Mouse (Mus musculus) thymus, postnatal 25 days (tissue): ENCODE data around the gene Abca15.
"Not testable (repeated sequence)": the region's sequence is repeated elsewhere in the genome, so short reads cannot be mapped to it uniquely, and the experiment has no call there.

Source experiments
- DNase-seq: peaks from one replicate; pipeline ENCODE4 v3.0.0; 2022

Abca15 gene

DNA sequence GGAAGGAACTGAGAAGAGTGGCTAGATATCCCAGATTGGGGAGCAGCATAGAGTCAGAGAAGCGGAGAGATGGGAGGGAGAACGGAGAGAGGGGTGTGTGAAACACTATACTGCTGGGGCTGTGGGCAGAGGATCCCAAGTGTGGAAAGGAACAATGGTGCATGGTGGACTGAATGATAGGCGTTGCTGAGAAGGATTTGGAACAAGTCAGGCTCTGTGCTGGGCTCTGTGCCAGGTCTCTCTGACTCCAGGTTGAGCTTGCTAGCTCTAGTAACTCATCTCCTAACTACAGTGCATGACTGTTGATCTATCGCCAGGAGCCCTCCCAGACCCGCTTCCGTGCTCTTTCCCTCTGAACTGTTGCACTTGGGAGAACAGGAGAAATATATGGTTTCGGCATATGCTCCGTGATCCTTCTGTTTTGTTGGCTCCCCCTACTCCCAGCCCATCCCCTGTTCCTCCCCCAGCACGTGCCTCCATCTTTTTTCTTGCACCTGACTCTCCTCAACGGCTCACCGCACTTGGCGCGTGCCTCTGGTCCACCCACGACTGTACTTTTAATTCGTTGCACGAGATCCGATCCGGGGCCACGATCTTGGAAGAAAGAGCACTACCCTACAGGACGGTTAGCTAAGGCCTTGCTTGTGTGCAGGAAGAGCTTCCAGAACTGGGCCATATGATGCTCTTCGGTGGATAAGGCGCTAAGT, at the start of gene Abca15:
Abca15 (plus strand) TSS at position 584 of the 707 bp plus-strand sequence.
- no peak for DNase-seq

GRCm38 (mm10) chr7:120285286-120285685, 43.2 kb upstream of the Abca15 start:
- no peak for DNase-seq

DNA sequence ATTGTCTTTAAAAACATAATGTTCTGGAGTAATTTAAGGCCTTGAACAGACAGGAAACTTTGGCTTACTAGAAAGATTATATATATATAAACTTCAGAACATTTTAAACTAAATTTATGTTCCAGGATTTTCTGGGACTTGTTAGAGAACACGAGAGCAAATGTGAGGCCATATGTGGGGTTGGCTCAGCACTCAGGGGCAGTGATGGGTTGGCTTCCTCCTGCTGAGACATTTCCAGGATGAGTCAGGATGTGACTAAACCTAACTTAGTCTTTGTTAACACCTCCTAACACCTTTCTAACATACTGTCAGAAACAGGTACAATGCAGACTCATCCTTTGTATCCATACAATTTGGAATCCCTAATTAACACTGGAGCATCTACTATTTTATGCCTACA, 12.4 kb upstream of the Abca15 start:
- no peak for DNase-seq

- DNase-seq, result no peak
These were observed 5.5 kb upstream of the Abca15 start for GRCm38 (mm10) chr7:120322963-120323362.

GRCm38 (mm10) chr7:120325911-120326310, 2.6 kb upstream of the Abca15 start:
- not testable (repeated sequence) for DNase-seq

DNA sequence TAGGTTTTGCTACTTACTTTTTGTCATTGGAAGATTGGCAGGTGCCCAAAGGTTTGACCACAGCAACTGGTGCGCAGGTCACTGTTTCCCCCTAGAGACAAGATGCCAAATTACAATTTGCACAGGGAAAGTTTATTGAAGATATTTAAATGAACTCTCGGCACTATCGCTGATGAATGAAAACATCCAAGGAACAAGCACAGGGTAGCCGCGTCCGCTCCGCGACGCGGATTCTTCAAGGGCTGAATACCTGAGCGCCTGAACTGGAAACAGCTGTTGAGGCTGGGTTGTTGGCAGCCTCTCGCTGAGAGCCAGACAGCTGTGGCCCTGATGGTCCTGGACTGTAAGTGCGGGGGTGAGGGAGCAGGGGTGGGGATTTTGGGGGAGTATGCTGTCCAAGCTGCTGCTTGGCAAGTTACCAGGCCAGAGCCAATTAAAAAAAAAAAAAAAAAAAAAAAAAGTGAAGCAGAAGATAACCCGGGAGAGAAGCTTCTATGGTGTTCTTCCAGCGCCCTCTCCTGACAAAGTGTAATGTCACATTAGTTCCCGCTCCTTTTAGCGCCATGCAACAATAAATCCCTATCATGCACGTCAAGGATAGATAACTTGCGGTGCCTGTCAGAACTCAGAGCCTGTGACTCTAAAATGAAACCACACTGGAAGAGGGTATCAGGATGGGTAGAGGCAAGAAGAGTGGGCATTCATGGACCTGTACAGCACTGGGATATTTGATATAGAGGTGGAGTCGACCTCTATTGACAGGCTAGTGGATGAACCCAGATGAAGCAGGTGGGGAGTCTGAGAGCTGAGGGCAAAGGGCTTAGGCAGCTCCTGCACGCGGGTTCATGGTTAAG, 1.0 kb upstream of the Abca15 start:
- no peak for DNase-seq

GRCm38 (mm10) chr7:120361159-120361558, 32.7 kb downstream of the Abca15 start:
- no peak for DNase-seq

DNA sequence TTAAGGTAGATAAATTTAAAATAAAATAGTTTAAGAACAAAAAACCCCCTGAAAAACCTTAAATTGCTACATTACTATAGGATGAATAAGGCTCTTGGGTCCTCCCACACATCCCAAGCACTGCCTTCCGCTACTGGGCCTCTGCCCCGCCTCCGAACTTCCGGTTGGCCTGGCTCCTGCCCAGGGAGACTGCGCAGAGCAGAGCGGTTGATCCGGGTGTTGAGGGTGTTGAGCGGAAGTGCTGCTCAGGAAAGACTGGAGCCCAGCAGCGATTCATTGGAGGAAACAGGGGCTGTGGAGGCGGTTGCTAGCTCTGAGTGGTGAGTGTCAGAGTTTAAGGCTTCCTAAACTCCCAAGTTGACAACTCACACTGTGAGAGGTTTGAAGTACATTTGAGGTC, 81.0 kb downstream of the Abca15 start, which contains the start of gene Abca16:
Abca16 (plus strand) TSS at position 201 of the 400 bp plus-strand sequence.
- DNase-seq, result no peak

- DNase-seq, result no peak
These were observed 83.9 kb downstream of the Abca15 start for GRCm38 (mm10) chr7:120412391-120412790.

DNA sequence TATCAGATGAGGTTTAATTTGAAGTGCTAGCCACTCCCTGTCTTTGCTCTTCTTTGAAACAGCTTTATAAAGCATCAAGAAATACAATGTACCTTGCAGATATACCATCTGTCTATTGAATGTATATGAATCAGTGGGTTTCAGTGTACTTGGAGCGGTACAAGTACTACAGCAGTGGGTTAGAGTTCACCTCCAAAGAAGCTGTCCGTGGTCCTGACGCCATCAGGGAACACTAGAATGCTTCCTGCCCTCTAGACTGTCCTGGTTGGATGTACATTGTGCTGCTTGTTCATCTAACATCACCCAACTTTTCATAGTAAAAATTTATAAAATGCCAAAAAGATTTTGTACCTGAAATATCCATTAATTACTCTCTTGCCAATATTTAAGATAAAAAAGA, 98.2 kb downstream of the Abca15 start:
- DNase-seq, result no peak

- no peak for DNase-seq
These were observed 103.0 kb downstream of the Abca15 start for GRCm38 (mm10) chr7:120431464-120431863.
